Mouse (Mus musculus) kidney, postnatal 0 days (tissue): ENCODE results near the gene Map7d2. TPM values are rescaled to one million over a fixed set of nuclear protein-coding genes. Genes with fewer than 3 reads are reported as not detected.
"Not testable (repeated sequence)": the region's sequence is repeated elsewhere in the genome, so short reads cannot be mapped to it uniquely, and the experiment has no call there.

Experiments used
- ATAC-seq: fragments of 200-750 bp; cut with Nextera tagmentation; replicated peaks from 2 replicates; pipeline ENCODE4 v1.8.0; 2017; ENCODE audit warnings: low read depth, moderate number of reproducible peaks, moderate TSS enrichment, moderate library complexity; ENCODE audit not compliant: low FRiP score
- DNase-seq: peaks from one replicate; pipeline ENCODE4 v3.0.0-alpha.2; 2016; ENCODE audit warnings: low spot score
- H3K27ac ChIP-seq: fragments of 300-500 bp; sonication (generic); 2 replicates; pipeline ENCODE4 v1.5.1; 2014; ENCODE audit warnings: mild to moderate bottlenecking
- H3K27me3 ChIP-seq: fragments of 300-500 bp; sonication (generic); 2 replicates; pipeline ENCODE4 v1.6.1; 2014; ENCODE audit warnings: low read length, mixed read lengths; ENCODE audit not compliant: insufficient read depth
- H3K36me3 ChIP-seq: fragments of 300-500 bp; sonication (generic); 2 replicates; pipeline ENCODE4 v1.6.1; 2014; ENCODE audit warnings: low read length, mixed read lengths; ENCODE audit not compliant: insufficient read depth
- H3K4me1 ChIP-seq: fragments of 300-500 bp; sonication (generic); replicated peaks from 2 replicates; pipeline ENCODE4 v1.6.1; 2014; ENCODE audit warnings: antibody characterized with exemption, low read length, mixed read lengths; ENCODE audit not compliant: insufficient read depth
- H3K4me2 ChIP-seq: fragments of 300-500 bp; sonication (generic); 2 replicates; pipeline ENCODE4 v1.6.1; 2014; ENCODE audit warnings: mild to moderate bottlenecking, low read length, moderate library complexity, mixed read lengths
- H3K4me3 ChIP-seq: fragments of 300-500 bp; sonication (generic); replicated peaks from 2 replicates; pipeline ENCODE4 v1.5.1; 2014; ENCODE audit warnings: low read depth, low read length
- H3K9ac ChIP-seq: fragments of 300-500 bp; sonication (generic); 2 replicates; pipeline ENCODE4 v1.6.1; 2014; ENCODE audit warnings: low read depth, low read length
- H3K9me3 ChIP-seq: fragments of 300-500 bp; sonication (generic); replicated peaks from 2 replicates; pipeline ENCODE4 v1.6.1; 2016; ENCODE audit warnings: low read length, inconsistent platforms, mixed read lengths
- CTCF ChIP-seq: IDR thresholded peaks from 2 replicates; pipeline ENCODE4 v1.5.1; 2016; ENCODE audit warnings: antibody characterized with exemption, low read depth, mild to moderate bottlenecking, moderate library complexity
- WGBS: fragments of 180-500 bp; shearing (Covaris S2); extraction: QIAGEN DNeasy Blood & Tissue Kit; methylation state at CpG from one replicate; pipeline ENCODE4 v1.1.7; 2014; 5-methylcytosine and 5-hydroxymethylcytosine counted together
- polyA plus RNA-seq: library from polyadenylated mRNA; unstranded; fragments of >200 nt; fragmentation: Nextera tagmentation; extraction: Ambion mirVana; gene quantifications from 2 replicates; pipeline ENCODE4 v1.2.1, GENCODE M21; 2015

Map7d2 gene
- polyA plus RNA-seq, 1 experiment from 2014 or later: 1.9 TPM

GRCm38 (mm10) chrX:159459006-159459654 is 44.8 kb downstream of the Map7d2 start:
- Histone ChIP-seq H3K4me2 (no peak overlapping the region), H3K9ac (no peak overlapping the region), H3K4me3 (no peak overlapping the region), H3K27ac (no peak overlapping the region), H3K36me3 (no peaks in the 10 kb centered on the region), H3K9me3 (no peaks in the 10 kb centered on the region), H3K27me3 (no peaks in the 10 kb centered on the region), H3K4me1 (no peaks in the 10 kb centered on the region)
- ATAC-seq (no peak), DNase-seq (no peak)
- no peak for TF ChIP-seq CTCF
- WGBS: 74% methylated on average over 7 of the region's 7 CpGs

- 64% methylated on average over 1 of the region's 1 CpGs for WGBS
- no peak overlapping the region for H3K27ac ChIP-seq
- DNase-seq (no peak), ATAC-seq (no peak)
- no peaks in the 10 kb centered on the region for H3K9me3 ChIP-seq
- no peak for TF ChIP-seq CTCF
- no peak overlapping the region for H3K4me3 ChIP-seq
- H3K9ac ChIP-seq: no peak overlapping the region
- H3K4me2 ChIP-seq: no peak overlapping the region
- H3K27me3 ChIP-seq: no peaks in the 10 kb centered on the region
- H3K4me1 ChIP-seq: no peaks in the 10 kb centered on the region
- no peaks in the 10 kb centered on the region for H3K36me3 ChIP-seq
These were observed 60.4 kb downstream of the Map7d2 start for GRCm38 (mm10) chrX:159474799-159475198.

GRCm38 (mm10) chrX:159478243-159478940 is 64.0 kb downstream of the Map7d2 start:
- WGBS: 87% methylated on average over 4 of the region's 4 CpGs
- H3K27ac ChIP-seq, DNase-seq, H3K9ac ChIP-seq, H3K4me1 ChIP-seq, H3K9me3 ChIP-seq, H3K27me3 ChIP-seq, H3K4me3 ChIP-seq, ATAC-seq, H3K4me2 ChIP-seq, H3K36me3 ChIP-seq: not testable (repeated sequence)

- no peak for ATAC-seq
- Histone ChIP-seq H3K9ac (no peak overlapping the region), H3K4me1 (no peaks in the 10 kb centered on the region), H3K27me3 (no peaks in the 10 kb centered on the region), H3K4me3 (no peak overlapping the region), H3K27ac (no peak overlapping the region), H3K9me3 (no peaks in the 10 kb centered on the region), H3K4me2 (no peak overlapping the region), H3K36me3 (no peaks in the 10 kb centered on the region)
- TF ChIP-seq CTCF: 0 out of 2 replicates have a peak, but pooled peaks have one; percentile 2
- WGBS: 75% methylated on average over 1 of the region's 1 CpGs
- no peak for DNase-seq
These were observed 69.9 kb downstream of the Map7d2 start for GRCm38 (mm10) chrX:159484247-159484646.

- Histone ChIP-seq H3K4me3 (no peak overlapping the region), H3K36me3 (no peaks in the 10 kb centered on the region), H3K27me3 (no peaks in the 10 kb centered on the region), H3K9ac (no peak overlapping the region), H3K27ac (no peak overlapping the region), H3K9me3 (no peaks in the 10 kb centered on the region), H3K4me1 (no peaks in the 10 kb centered on the region), H3K4me2 (no peak overlapping the region)
- ATAC-seq (no peak), DNase-seq (no peak)
- WGBS: 50% methylated on average over 2 of the region's 2 CpGs
- no peak for TF ChIP-seq CTCF
These were observed 88.8 kb downstream of the Map7d2 start for GRCm38 (mm10) chrX:159503181-159503580.

- H3K4me3 ChIP-seq: no peak overlapping the region
- no peak for TF ChIP-seq CTCF
- H3K27me3 ChIP-seq: no peaks in the 10 kb centered on the region
- DNase-seq (no peak), ATAC-seq (no peak)
- WGBS: 65% methylated on average over 19 of the region's 19 CpGs
- no peak overlapping the region for H3K4me2 ChIP-seq
- H3K9me3 ChIP-seq: no peaks in the 10 kb centered on the region
- no peak overlapping the region for H3K27ac ChIP-seq
- no peak overlapping the region for H3K9ac ChIP-seq
- no peaks in the 10 kb centered on the region for H3K4me1 ChIP-seq
- no peaks in the 10 kb centered on the region for H3K36me3 ChIP-seq
These were observed 94.1 kb downstream of the Map7d2 start for GRCm38 (mm10) chrX:159508331-159509036.
